Mouse (Mus musculus): Measurements from ENCODE around the gene Ncs1. TPM values are rescaled to one million over a fixed set of nuclear protein-coding genes. Genes with fewer than 3 reads are reported as not detected.

Ncs1 gene
- polyA plus RNA-seq, 1 experiment from 2014 or later: 2.2 TPM

GRCm38 (mm10) chr2:31303177-31303576 is 57.6 kb downstream of the Ncs1 start:
- H3K27ac ChIP-seq: no peak overlapping the region
- no peak for ATAC-seq (ENCODE audit: low read depth)
- no peak overlapping the region for H3K4me3 ChIP-seq (replicated peaks)
- H3K9me3 ChIP-seq (replicated peaks): no peaks in the 10 kb centered on the region
- no peak overlapping the region for H3K4me2 ChIP-seq
- DNase-seq: no peak
- 60% methylated on average over 9 of the region's 9 CpGs for WGBS (ENCODE audit: insufficient replicate concordance)
- peaks cover 9% of the 10 kb centered on the region for H3K4me1 ChIP-seq (replicated peaks)
- no peak overlapping the region for H3K9ac ChIP-seq
- H3K27me3 ChIP-seq: no peaks in the 10 kb centered on the region; the same call in 1 of the 2 replicates
- no peaks in the 10 kb centered on the region for H3K36me3 ChIP-seq

GRCm38 (mm10) chr2:31304191-31304590 is 58.6 kb downstream of the Ncs1 start:
- Histone ChIP-seq H3K4me2 (no peak overlapping the region), H3K27me3 (peaks cover 3% of the 10 kb centered on the region; the same call in 1 of the 2 replicates), H3K9me3 (replicated peaks) (no peaks in the 10 kb centered on the region), H3K4me1 (replicated peaks) (no peaks in the 10 kb centered on the region; the same call in 1 of the 2 replicates), H3K36me3 (no peaks in the 10 kb centered on the region), H3K9ac (no peak overlapping the region), H3K4me3 (replicated peaks) (no peak overlapping the region), H3K27ac (no peak overlapping the region)
- no peak for DNase-seq
- 57% methylated on average over 9 of the region's 9 CpGs for WGBS (ENCODE audit: insufficient replicate concordance)
- ATAC-seq (ENCODE audit: low read depth): no peak

DNA sequence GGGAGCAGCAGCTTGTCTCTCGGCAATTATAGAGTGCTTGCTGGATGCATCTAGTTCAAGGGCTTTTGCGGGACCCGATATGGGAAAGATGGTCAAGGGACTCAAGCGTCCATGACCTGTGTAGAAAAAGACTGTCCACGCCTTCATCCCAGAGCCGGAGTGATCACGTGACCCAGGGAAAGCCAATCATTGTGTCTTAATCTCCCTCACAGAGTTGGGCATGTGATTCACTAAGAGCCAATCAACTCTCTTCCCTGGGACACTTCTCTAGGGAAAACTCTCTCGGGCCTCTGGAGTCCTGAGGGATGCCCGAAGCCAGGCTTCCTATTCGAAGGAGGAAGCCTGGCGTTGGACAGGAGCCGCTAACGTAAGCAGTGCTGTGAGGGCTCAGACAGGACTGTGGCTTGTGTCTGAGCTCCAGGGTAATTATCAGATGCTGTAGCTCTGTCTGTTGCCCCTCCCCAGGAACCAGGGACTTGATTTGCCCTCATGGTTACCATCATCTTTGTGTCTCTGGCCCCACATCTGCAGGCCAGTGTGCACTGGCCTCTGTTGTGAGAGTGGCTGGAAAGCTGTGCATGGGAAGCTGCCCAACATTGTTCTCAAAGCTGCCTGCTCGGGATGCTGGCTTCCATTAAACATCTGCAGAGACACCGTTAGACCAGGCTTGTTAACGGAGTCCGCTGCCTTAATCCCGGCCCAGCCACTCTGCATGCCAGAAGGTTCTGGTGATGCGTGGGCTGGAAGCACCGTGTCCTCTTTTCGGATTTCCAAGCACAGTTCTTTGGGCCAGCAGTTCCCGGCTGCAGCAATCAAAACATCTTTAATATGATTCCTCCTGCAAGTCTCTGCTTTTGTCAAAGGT is 59.4 kb downstream of the Ncs1 start:
- ATAC-seq (ENCODE audit: low read depth): no peak
- Histone ChIP-seq H3K36me3 (no peaks in the 10 kb centered on the region), H3K9me3 (replicated peaks) (no peaks in the 10 kb centered on the region), H3K4me1 (replicated peaks) (no peaks in the 10 kb centered on the region), H3K4me2 (no peak overlapping the region), H3K27me3 (peaks cover 10% of the 10 kb centered on the region), H3K27ac (no peak overlapping the region), H3K4me3 (replicated peaks) (no peak overlapping the region), H3K9ac (no peak overlapping the region)
- WGBS (ENCODE audit: insufficient replicate concordance): 57% methylated on average over 22 of the region's 22 CpGs
- DNase-seq: no peak

- no peaks in the 10 kb centered on the region for H3K36me3 ChIP-seq
- no peak overlapping the region for H3K9ac ChIP-seq
- ATAC-seq (ENCODE audit: low read depth): no peak
- H3K27ac ChIP-seq: no peak overlapping the region
- H3K27me3 ChIP-seq: peaks cover 17% of the 10 kb centered on the region
- no peaks in the 10 kb centered on the region for H3K9me3 ChIP-seq (replicated peaks)
- WGBS (ENCODE audit: insufficient replicate concordance): 24% methylated on average over 4 of the region's 4 CpGs
- H3K4me1 ChIP-seq (replicated peaks): no peaks in the 10 kb centered on the region
- no peak for DNase-seq
- no peak overlapping the region for H3K4me3 ChIP-seq (replicated peaks)
- no peak overlapping the region for H3K4me2 ChIP-seq
Measured at GRCm38 (mm10) chr2:31305684-31306083, 60.1 kb downstream of the Ncs1 start.

- no peak overlapping the region for H3K4me3 ChIP-seq (replicated peaks)
- no peaks in the 10 kb centered on the region for H3K4me1 ChIP-seq (replicated peaks)
- H3K9me3 ChIP-seq (replicated peaks): no peaks in the 10 kb centered on the region
- DNase-seq (no peak), ATAC-seq (ENCODE audit: low read depth) (no peak)
- no peaks in the 10 kb centered on the region for H3K36me3 ChIP-seq
- H3K4me2 ChIP-seq: no peak overlapping the region
- no peak overlapping the region for H3K9ac ChIP-seq
- H3K27ac ChIP-seq: no peak overlapping the region
- WGBS (ENCODE audit: insufficient replicate concordance): 49% methylated on average over 4 of the region's 4 CpGs
- peaks cover 36% of the 10 kb centered on the region for H3K27me3 ChIP-seq
Measured at GRCm38 (mm10) chr2:31308257-31308656, 62.6 kb downstream of the Ncs1 start.

- DNase-seq (no peak), ATAC-seq (ENCODE audit: low read depth) (no peak)
- no peaks in the 10 kb centered on the region for H3K4me1 ChIP-seq (replicated peaks)
- no peak overlapping the region for H3K4me3 ChIP-seq (replicated peaks)
- H3K9me3 ChIP-seq (replicated peaks): no peaks in the 10 kb centered on the region
- WGBS (ENCODE audit: insufficient replicate concordance): 54% methylated on average over 15 of the region's 15 CpGs
- H3K36me3 ChIP-seq: no peaks in the 10 kb centered on the region
- no peak overlapping the region for H3K4me2 ChIP-seq
- H3K27ac ChIP-seq: no peak overlapping the region
- H3K27me3 ChIP-seq: peaks cover 49% of the 10 kb centered on the region
- no peak overlapping the region for H3K9ac ChIP-seq
Measured at GRCm38 (mm10) chr2:31309549-31309948, 63.9 kb downstream of the Ncs1 start.

DNA sequence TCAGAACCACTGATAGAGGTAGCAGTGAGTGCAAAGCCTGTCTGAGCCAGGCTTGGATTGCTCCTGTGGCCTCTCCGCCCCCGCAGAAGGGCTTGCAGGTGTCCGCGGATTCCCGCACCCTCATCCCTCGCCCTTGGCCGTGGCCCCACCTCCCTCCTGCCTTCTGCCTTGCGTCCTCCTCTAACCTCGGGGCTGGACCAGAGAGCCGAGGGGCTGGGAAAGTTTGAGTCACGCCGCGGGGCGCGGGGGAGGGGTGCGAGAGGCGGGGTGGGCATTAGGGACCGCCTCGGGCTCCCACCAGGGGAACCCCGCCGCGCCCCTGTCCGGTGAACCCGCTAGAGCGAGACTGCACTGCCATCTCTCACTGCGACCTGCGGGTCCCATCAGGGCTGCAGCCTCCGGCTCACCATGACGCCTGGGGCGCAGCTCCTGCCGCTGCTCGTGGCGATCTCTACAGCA is 68.4 kb downstream of the Ncs1 start, which contains the start of gene Hmcn2:
Hmcn2 (plus strand) TSS at position 409 of the 459 bp plus-strand sequence.
- Histone ChIP-seq H3K36me3 (no peaks in the 10 kb centered on the region), H3K4me1 (replicated peaks) (no peaks in the 10 kb centered on the region), H3K27ac (no peak within 1 kb of the TSS), H3K9ac (no peak within 1 kb of the TSS), H3K4me2 (no peak within 1 kb of the TSS), H3K9me3 (replicated peaks) (no peaks in the 10 kb centered on the region), H3K27me3 (peaks cover 87% of the 10 kb centered on the region), H3K4me3 (replicated peaks) (no peak within 1 kb of the TSS)
- 4% methylated on average over 33 of the region's 33 CpGs for WGBS (ENCODE audit: insufficient replicate concordance)
- no peak for DNase-seq
- no peak for ATAC-seq (ENCODE audit: low read depth)

GRCm38 (mm10) chr2:31318162-31318561 is 72.5 kb downstream of the Ncs1 start:
- no peak overlapping the region for H3K4me2 ChIP-seq
- H3K27ac ChIP-seq: no peak overlapping the region
- H3K36me3 ChIP-seq: no peaks in the 10 kb centered on the region
- 10% methylated on average over 2 of the region's 2 CpGs for WGBS (ENCODE audit: insufficient replicate concordance)
- H3K4me1 ChIP-seq (replicated peaks): no peaks in the 10 kb centered on the region
- H3K4me3 ChIP-seq (replicated peaks): no peak overlapping the region
- H3K9me3 ChIP-seq (replicated peaks): no peaks in the 10 kb centered on the region
- no peak for ATAC-seq (ENCODE audit: low read depth)
- peaks cover 54% of the 10 kb centered on the region for H3K27me3 ChIP-seq
- no peak for DNase-seq
- no peak overlapping the region for H3K9ac ChIP-seq

GRCm38 (mm10) chr2:31319200-31319599 is 73.6 kb downstream of the Ncs1 start:
- Histone ChIP-seq H3K9me3 (replicated peaks) (no peaks in the 10 kb centered on the region), H3K9ac (no peak overlapping the region), H3K4me1 (replicated peaks) (no peaks in the 10 kb centered on the region), H3K4me3 (replicated peaks) (no peak overlapping the region), H3K27me3 (peaks cover 44% of the 10 kb centered on the region), H3K4me2 (no peak overlapping the region), H3K27ac (no peak overlapping the region), H3K36me3 (no peaks in the 10 kb centered on the region)
- DNase-seq (no peak), ATAC-seq (ENCODE audit: low read depth) (no peak)
- WGBS (ENCODE audit: insufficient replicate concordance): 53% methylated on average over 2 of the region's 2 CpGs

- Histone ChIP-seq H3K9ac (no peak overlapping the region), H3K27me3 (no peaks in the 10 kb centered on the region), H3K27ac (no peak overlapping the region), H3K4me1 (replicated peaks) (no peaks in the 10 kb centered on the region), H3K9me3 (replicated peaks) (no peaks in the 10 kb centered on the region), H3K4me3 (replicated peaks) (no peak overlapping the region), H3K4me2 (no peak overlapping the region), H3K36me3 (no peaks in the 10 kb centered on the region)
- ATAC-seq (ENCODE audit: low read depth) (no peak), DNase-seq (no peak)
- 53% methylated on average over 10 of the region's 10 CpGs for WGBS (ENCODE audit: insufficient replicate concordance)
Measured at GRCm38 (mm10) chr2:31327186-31327585, 81.6 kb downstream of the Ncs1 start.

GRCm38 (mm10) chr2:31337706-31338330 is 92.2 kb downstream of the Ncs1 start:
- H3K27me3 ChIP-seq: 0 out of 2 replicates have a peak, but pooled peaks cover 3% of the 10 kb centered on the region
- DNase-seq (no peak), ATAC-seq (ENCODE audit: low read depth) (no peak)
- WGBS (ENCODE audit: insufficient replicate concordance): 45% methylated on average over 12 of the region's 12 CpGs
- H3K9me3 ChIP-seq (replicated peaks): no peaks in the 10 kb centered on the region
- no peak overlapping the region for H3K27ac ChIP-seq
- no peak overlapping the region for H3K9ac ChIP-seq
- no peak overlapping the region for H3K4me2 ChIP-seq
- no peak overlapping the region for H3K4me3 ChIP-seq (replicated peaks)
- H3K36me3 ChIP-seq: no peaks in the 10 kb centered on the region
- no peaks in the 10 kb centered on the region for H3K4me1 ChIP-seq (replicated peaks)
